Mouse (Mus musculus) spleen, adult 2 months (tissue): ENCODE results near the gene Cygb.

Experiments used
- CTCF ChIP-seq: fragments of 200-500 bp; IDR thresholded peaks from 2 replicates; pipeline ENCODE4 v1.5.1; 2011; ENCODE audit warnings: mild to moderate bottlenecking, inconsistent platforms; ENCODE audit not compliant: insufficient read depth, insufficient read length, insufficient replicate concordance; ENCODE audit errors: extremely low read depth
- POLR2A ChIP-seq: fragments of 200-500 bp; IDR thresholded peaks from 2 replicates; pipeline ENCODE4 v1.6.1; 2011; ENCODE audit warnings: low read depth, low read length, inconsistent platforms

DNA sequence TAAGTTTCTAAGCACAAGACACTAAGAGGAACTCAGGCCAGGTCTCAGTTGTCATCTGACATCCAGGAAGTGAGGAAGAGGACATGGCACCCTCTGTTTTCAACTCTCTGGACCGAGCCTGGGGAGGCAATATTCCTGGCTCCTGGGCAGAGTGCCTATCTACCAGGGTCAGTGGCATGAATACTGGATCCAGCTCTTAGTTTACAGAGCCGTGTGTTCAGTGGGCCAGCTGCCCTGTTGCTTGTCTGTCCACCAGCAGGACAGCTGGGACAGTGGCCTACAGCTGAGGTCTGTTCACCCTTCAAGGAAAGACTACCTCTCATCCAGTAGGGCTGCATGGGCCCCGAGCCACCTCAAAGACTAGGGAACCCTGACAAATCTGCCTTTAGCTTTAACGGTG, 27.0 kb upstream of the Cygb start:
- TF ChIP-seq CTCF (no peak), POLR2A (no peak)
